Mouse (Mus musculus) hindbrain, embryonic 15.5 days (tissue): ENCODE measurements around the gene Tmub1. TPM values are rescaled to one million over a fixed set of nuclear protein-coding genes. Genes with fewer than 3 reads are reported as not detected.

Experiments used
- ATAC-seq: fragments of 200-750 bp; cut with Nextera tagmentation; 2 replicates; pipeline ENCODE4 v1.8.0; 2017; ENCODE audit warnings: low read depth, moderate number of reproducible peaks, moderate TSS enrichment; ENCODE audit not compliant: low FRiP score
- H3K27ac ChIP-seq: fragments of 300-500 bp; sonication (generic); replicated peaks from 2 replicates; pipeline ENCODE4 v1.5.1; 2015; ENCODE audit warnings: mild to moderate bottlenecking, inconsistent platforms
- H3K27me3 ChIP-seq: fragments of 300-500 bp; sonication (generic); 2 replicates; pipeline ENCODE4 v1.6.1; 2015; ENCODE audit warnings: control low read depth, inconsistent platforms
- H3K36me3 ChIP-seq: fragments of 300-500 bp; sonication (generic); 2 replicates; pipeline ENCODE4 v1.6.1; 2015; ENCODE audit warnings: control low read depth, inconsistent platforms
- H3K4me1 ChIP-seq: fragments of 300-500 bp; sonication (generic); replicated peaks from 2 replicates; pipeline ENCODE4 v1.6.1; 2015; ENCODE audit warnings: control low read depth, inconsistent platforms
- H3K4me2 ChIP-seq: fragments of 300-500 bp; sonication (generic); 2 replicates; pipeline ENCODE4 v1.6.1; 2015; ENCODE audit warnings: moderate library complexity, mild to moderate bottlenecking, inconsistent platforms
- H3K4me3 ChIP-seq: fragments of 300-500 bp; sonication (generic); 2 replicates; pipeline ENCODE4 v1.5.1; 2015; ENCODE audit warnings: mild to moderate bottlenecking, inconsistent platforms
- H3K9ac ChIP-seq: fragments of 300-500 bp; sonication (generic); 2 replicates; pipeline ENCODE4 v1.6.1; 2015; ENCODE audit warnings: inconsistent platforms
- H3K9me3 ChIP-seq: fragments of 300-500 bp; sonication (generic); 2 replicates; pipeline ENCODE4 v1.6.1; 2016; ENCODE audit warnings: control low read depth, inconsistent platforms
- WGBS: fragments of 180-500 bp; shearing (Covaris S2); methylation state at CpG from one replicate; pipeline ENCODE4 v1.1.7; 2015; 5-methylcytosine and 5-hydroxymethylcytosine counted together
- polyA plus RNA-seq: library from polyadenylated mRNA; unstranded; fragments of >200 nt; fragmentation: Nextera tagmentation; extraction: Ambion mirVana; gene quantifications from 2 replicates; pipeline ENCODE4 v1.2.1, GENCODE M21; 2015

Gene Tmub1
- polyA plus RNA-seq, 1 experiment from 2014 or later = 64.2 TPM

DNA sequence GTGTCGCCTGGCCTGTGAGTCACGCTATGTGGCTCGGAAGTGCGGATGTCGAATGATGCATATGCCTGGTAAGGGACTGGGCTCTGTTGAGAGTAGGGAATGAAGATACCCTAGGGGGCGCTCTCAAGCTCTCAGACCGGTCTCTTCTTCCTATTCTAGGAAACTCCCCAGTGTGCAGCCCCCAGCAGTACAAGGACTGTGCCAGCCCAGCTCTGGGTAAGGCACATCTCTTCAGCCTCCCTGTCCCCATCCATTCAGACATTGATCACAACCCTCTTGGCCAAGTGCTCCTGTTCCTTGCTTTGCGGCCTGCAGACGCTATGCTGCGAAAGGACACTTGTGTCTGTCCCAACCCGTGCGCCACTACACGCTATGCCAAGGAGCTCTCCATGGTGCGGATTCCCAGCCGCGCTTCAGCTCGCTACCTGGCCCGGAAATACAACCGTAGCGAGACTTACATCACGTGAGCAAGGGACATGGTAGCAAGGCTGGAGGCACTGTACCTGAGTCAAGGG is 31.4 kb downstream of the Tmub1 start:
- no peak overlapping the region for H3K9ac ChIP-seq

DNA sequence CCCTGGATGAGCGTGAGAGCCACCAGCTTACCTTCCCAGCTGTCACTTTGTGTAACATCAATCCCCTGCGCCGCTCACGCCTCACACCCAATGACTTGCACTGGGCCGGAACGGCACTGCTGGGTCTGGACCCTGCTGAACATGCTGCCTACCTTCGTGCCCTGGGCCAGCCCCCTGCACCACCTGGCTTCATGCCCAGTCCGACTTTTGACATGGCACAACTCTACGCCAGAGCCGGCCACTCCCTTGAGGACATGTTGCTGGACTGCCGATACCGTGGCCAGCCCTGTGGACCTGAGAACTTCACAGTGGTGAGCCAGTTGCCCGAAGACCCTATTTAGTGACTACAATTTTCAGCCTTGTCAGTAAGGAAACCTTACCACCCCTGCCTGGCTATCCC is 33.7 kb downstream of the Tmub1 start:
- no peaks in the 10 kb centered on the region for H3K27me3 ChIP-seq
- peaks cover 9% of the 10 kb centered on the region for H3K4me1 ChIP-seq
- no peak overlapping the region for H3K27ac ChIP-seq
- H3K9me3 ChIP-seq = no peaks in the 10 kb centered on the region
- 79% methylated on average over 13 of the region's 13 CpGs for WGBS
- H3K9ac ChIP-seq = no peak overlapping the region
- no peak for ATAC-seq
- 0 out of 2 replicates have a peak, but pooled peaks cover under 1% of the 10 kb centered on the region for H3K36me3 ChIP-seq
- H3K4me2 ChIP-seq = no peak overlapping the region
- no peak overlapping the region for H3K4me3 ChIP-seq

More for the DNA sequence above, 31.4 kb downstream of the Tmub1 start:
- ATAC-seq = peak; percentile 76
- Histone ChIP-seq H3K4me1 (peaks cover 9% of the 10 kb centered on the region), H3K9me3 (no peaks in the 10 kb centered on the region), H3K36me3 (peaks cover 11% of the 10 kb centered on the region), H3K27me3 (no peaks in the 10 kb centered on the region), H3K4me2 (peak overlapping the region; percentile 34), H3K4me3 (no peak overlapping the region), H3K27ac (0 out of 2 replicates have a peak overlapping the region, but pooled peaks have one; percentile 31)
- WGBS = 5% methylated on average over 21 of the region's 21 CpGs

DNA sequence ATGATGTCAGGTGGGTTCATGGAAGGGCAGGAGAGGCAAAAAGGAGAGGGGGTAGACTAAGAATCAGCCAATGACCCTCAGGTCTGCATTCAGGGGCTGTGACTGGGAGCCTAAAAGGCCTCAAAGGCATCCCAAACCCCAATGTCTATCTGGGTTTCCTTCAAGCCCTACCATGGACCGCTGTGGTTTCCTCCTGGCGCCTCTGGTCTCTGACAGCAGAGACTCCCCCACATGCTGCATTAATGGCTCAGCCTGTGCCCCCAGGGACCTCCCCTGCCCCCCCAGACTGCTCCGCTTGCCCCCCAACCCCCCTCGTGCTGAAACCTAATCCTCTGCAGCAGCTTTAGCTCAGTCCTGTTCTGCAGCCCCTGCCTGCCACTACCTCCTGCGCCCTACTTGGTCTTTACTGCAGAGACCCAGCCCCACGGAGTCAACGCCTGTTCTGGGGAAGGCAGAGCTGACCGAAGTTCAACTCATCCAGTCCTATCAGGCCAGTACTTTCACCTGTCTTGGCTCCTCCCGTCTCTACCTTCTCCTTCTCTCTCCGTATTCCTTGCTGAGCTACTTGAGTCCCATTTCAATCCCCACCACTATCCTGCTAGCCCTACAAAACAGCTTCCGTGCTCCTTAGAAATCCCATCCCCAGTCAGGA is 34.5 kb downstream of the Tmub1 start, which contains the start of gene Asic3:
Gene Asic3 (plus strand): TSS at position 351 of the 652 bp plus-strand sequence.
- no peak for ATAC-seq
- Histone ChIP-seq H3K27me3 (no peaks in the 10 kb centered on the region), H3K9me3 (no peaks in the 10 kb centered on the region), H3K9ac (no peak within 1 kb of the TSS), H3K36me3 (no peaks in the 10 kb centered on the region), H3K4me2 (no peak within 1 kb of the TSS), H3K4me3 (no peak within 1 kb of the TSS), H3K27ac (no peak within 1 kb of the TSS), H3K4me1 (peaks cover 9% of the 10 kb centered on the region)
- whole genome bisulfite sequencing = 50% methylated on average over 11 of the region's 11 CpGs

DNA sequence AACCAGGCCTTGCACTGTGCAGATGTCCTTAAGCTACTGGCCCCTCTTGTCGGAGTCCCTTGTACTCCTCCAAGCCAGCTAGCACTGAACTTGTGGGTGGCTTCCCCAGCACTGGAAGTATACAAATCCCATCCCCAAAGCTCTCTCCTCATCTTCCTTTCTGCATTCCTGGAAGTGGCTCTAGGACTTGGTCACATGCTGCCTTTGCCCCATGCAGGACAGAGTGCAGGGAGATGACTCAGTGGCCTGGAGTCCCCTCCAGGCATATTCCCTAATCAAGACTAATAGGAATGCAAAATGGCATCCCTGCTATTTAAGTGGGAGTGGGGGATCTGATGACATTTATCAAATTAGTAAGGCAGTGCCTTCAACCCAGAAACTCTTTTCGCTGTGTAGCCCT is 35.6 kb downstream of the Tmub1 start:
- Histone ChIP-seq H3K36me3 (no peaks in the 10 kb centered on the region), H3K9me3 (no peaks in the 10 kb centered on the region), H3K9ac (no peak overlapping the region), H3K4me1 (peaks cover 9% of the 10 kb centered on the region), H3K4me2 (no peak overlapping the region), H3K4me3 (no peak overlapping the region), H3K27ac (no peak overlapping the region), H3K27me3 (no peaks in the 10 kb centered on the region)
- no peak for ATAC-seq
- WGBS = 93% methylated on average over 2 of the region's 2 CpGs

DNA sequence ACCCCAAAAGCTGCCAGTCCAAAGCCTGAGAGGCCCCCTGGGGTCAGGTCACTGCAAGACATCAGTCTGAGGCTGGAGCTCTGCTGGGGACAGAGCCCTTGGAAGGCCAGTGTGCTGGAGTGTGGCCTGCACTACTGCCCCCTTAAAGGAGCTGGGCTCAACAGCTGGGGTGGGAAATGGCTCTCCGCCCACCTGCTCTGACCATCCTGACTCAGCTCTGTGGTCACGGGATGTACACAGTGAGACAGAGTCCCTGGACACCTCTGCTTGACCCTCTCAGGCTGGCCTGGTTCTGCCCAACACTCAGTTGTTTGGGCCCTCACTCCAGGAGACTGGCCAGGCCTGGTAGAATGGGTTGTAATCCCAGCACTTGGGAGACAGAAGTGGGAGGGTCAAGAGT is 38.2 kb downstream of the Tmub1 start:
- Histone ChIP-seq H3K27me3 (no peaks in the 10 kb centered on the region), H3K27ac (no peak overlapping the region), H3K36me3 (no peaks in the 10 kb centered on the region), H3K4me3 (no peak overlapping the region), H3K9me3 (no peaks in the 10 kb centered on the region), H3K4me2 (no peak overlapping the region), H3K9ac (no peak overlapping the region), H3K4me1 (no peaks in the 10 kb centered on the region; the same call in 1 of the 2 replicates)
- no peak for ATAC-seq
- WGBS = 76% methylated on average over 2 of the region's 2 CpGs

DNA sequence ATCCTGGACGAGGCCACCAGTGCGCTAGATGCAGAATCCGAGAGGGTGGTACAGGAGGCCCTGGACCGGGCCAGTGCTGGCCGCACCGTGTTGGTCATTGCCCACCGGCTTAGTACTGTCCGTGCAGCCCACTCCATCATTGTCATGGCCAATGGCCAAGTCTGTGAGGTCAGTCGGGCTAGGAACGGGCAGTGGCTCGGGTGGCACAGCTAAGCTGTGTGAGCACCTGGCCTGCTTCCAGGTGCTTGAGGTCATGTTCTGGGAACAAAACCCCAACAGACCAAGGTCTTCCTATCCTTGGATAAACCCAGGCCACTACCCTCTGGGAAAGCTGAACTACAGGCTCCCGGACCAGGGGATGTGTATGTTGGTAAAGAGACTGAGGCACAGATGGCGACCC is 39.0 kb downstream of the Tmub1 start:
- H3K9ac ChIP-seq = no peak overlapping the region
- no peaks in the 10 kb centered on the region; the same call in 1 of the 2 replicates for H3K36me3 ChIP-seq
- H3K9me3 ChIP-seq = no peaks in the 10 kb centered on the region
- no peak for ATAC-seq
- H3K27ac ChIP-seq = no peak overlapping the region
- H3K4me3 ChIP-seq = no peak overlapping the region
- no peaks in the 10 kb centered on the region; the same call in 1 of the 2 replicates for H3K4me1 ChIP-seq
- no peaks in the 10 kb centered on the region for H3K27me3 ChIP-seq
- H3K4me2 ChIP-seq = no peak overlapping the region
- WGBS = 93% methylated on average over 13 of the region's 13 CpGs

DNA sequence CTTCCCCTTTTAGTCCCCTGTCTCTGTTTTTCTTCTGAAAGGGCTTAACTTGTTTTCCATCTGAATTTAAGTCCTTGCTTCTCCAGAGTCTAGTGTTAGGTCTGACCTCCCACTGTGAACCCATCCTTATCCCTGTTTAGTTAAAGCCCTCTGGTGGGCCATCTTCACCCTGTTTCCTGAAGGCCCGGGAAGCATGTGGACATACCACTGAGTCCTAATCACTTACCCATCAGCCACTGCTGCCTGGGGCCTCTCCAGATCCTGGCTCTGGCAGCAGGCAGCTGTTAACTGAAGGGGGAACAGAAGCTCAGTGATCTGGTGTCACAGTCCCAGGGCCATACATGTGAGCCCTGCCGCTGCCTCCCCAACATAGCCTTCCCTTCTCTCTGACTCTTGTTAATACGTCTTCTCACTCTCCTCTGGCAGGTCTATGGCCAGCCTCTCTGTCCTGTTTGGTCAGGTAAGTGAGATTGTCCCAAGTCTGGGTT is 42.2 kb downstream of the Tmub1 start:
- Histone ChIP-seq H3K36me3 (no peaks in the 10 kb centered on the region; the same call in 1 of the 2 replicates), H3K4me3 (no peak overlapping the region), H3K4me1 (no peaks in the 10 kb centered on the region; the same call in 1 of the 2 replicates), H3K9ac (no peak overlapping the region), H3K27ac (no peak overlapping the region), H3K4me2 (no peak overlapping the region), H3K9me3 (no peaks in the 10 kb centered on the region), H3K27me3 (no peaks in the 10 kb centered on the region)
- ATAC-seq = no peak
- WGBS = 76% methylated on average over 3 of the region's 3 CpGs

DNA sequence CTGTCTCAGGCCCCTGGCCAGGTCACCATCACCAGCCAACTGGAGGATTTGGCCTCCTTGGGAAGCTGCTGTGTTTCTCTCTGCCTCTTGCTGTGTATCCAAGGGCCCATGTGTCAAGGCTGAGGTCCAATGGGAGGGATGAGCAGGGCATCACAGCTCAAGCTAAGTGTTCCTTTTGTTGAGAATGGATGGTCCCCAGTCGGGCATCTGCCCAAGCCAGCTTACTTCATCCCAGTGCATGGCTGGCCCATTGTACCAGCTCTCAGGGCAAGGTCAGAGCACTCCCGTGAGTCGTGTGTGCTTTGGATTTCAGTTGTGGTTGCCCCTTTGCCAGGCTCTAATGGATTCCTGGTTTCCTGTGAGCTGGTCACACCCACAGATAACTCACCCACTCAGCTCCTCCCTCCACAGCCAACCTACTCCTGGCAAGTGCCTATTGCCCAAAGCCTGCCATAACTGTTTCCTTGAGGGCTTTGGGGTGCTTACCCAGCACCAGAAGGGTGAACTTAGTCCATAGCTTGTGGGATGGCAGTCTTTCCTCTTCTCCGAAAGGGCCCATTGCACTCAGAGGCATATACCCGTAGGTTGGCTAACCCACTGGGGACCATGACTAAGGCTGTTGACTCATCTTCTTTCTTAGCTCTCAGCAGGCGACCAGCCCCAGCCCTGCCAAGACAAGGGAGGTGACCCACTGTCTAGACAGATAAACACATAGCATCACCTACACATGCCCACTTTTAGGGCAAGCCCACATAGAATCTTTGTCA is 42.9 kb downstream of the Tmub1 start:
- Histone ChIP-seq H3K9ac (no peak overlapping the region), H3K9me3 (no peaks in the 10 kb centered on the region), H3K4me3 (no peak overlapping the region), H3K27me3 (no peaks in the 10 kb centered on the region), H3K36me3 (no peaks in the 10 kb centered on the region; the same call in 1 of the 2 replicates), H3K27ac (no peak overlapping the region), H3K4me2 (no peak overlapping the region), H3K4me1 (no peaks in the 10 kb centered on the region; the same call in 1 of the 2 replicates)
- ATAC-seq = no peak
- WGBS = 86% methylated on average over 6 of the region's 6 CpGs

DNA sequence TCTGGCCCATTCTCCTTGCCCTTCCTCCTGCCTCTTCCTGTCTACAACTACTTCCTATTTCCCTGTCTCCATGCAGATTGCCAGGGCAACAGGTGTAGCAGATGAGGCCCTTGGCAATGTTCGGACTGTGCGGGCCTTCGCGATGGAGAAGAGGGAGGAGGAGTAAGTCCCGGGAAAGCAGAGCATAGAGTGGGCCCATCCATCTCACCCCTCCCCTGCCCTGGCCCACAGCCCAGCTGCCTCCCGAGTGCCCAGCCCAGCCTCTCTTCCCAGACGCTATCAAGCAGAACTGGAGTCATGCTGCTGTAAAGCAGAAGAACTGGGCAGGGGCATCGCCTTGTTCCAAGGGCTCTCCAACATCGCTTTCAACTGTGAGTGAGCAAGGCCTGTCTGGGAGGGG is 45.7 kb downstream of the Tmub1 start:
- H3K4me1 ChIP-seq = no peaks in the 10 kb centered on the region
- H3K27ac ChIP-seq = no peak overlapping the region
- no peak overlapping the region for H3K4me3 ChIP-seq
- H3K9ac ChIP-seq = no peak overlapping the region
- H3K36me3 ChIP-seq = no peaks in the 10 kb centered on the region; the same call in 1 of the 2 replicates
- H3K27me3 ChIP-seq = no peaks in the 10 kb centered on the region
- H3K9me3 ChIP-seq = no peaks in the 10 kb centered on the region
- no peak overlapping the region for H3K4me2 ChIP-seq
- ATAC-seq = peak; percentile 53; the same call in 1 of the 2 replicates
- WGBS = 48% methylated on average over 9 of the region's 9 CpGs

DNA sequence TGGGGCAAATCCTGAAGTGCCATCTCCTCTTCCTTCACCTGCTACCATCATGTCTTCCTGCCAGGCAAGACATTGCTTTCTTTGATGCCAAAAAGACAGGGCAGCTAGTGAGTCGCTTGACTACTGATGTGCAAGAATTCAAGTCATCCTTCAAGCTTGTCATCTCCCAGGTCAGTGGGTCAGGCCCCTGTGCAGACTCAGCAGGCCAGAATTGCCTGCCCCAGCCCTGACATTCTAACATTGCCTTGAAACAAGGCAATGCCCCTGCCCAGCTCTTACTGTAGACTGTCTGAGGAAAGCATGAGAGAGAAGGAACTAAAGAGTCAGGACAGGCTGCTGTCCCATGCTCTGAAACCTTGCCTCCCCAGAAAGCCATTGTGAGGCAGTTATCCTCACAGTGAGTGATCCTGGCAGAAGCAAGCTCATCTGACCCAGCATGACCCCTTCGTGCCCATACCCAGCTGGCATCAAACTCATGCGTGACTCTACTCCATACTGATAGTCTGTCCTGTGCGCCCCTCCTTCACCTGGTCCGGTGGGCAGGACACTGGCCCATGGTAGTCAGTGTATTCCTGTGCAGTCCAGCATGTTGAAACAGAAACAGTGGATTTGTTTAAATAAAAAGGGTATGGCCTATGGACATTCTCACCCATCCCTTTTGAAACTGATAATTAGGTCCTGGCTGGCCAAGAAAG is 46.6 kb downstream of the Tmub1 start:
- WGBS = 90% methylated on average over 5 of the region's 5 CpGs
- Histone ChIP-seq H3K27me3 (no peaks in the 10 kb centered on the region), H3K36me3 (no peaks in the 10 kb centered on the region; the same call in 1 of the 2 replicates), H3K4me1 (no peaks in the 10 kb centered on the region), H3K4me2 (no peak overlapping the region), H3K9me3 (no peaks in the 10 kb centered on the region), H3K27ac (no peak overlapping the region), H3K9ac (no peak overlapping the region), H3K4me3 (no peak overlapping the region)
- ATAC-seq = no peak

DNA sequence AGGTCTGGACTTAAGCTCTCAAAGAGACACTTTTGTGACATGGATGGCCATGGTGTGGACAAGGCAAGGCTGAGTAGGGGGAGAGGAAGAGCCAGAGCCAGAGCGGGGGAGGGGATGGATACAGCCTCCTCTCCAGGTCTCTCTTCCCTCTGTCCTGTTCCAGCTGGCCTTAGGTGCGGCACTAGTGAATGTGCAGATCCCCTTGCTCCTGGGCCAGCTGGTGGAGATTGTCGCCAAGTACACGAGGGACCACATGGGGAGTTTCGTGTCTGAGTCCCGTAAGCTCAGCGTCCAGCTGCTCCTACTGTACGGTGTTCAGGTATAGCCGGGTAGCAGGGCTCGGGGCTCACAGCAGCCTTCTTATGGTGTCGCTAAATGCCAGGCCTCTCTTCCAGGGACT is 47.3 kb downstream of the Tmub1 start:
- no peak for ATAC-seq
- WGBS = 85% methylated on average over 11 of the region's 11 CpGs
- no peaks in the 10 kb centered on the region for H3K27me3 ChIP-seq
- H3K4me2 ChIP-seq = no peak overlapping the region
- H3K36me3 ChIP-seq = no peaks in the 10 kb centered on the region; the same call in 1 of the 2 replicates
- H3K9ac ChIP-seq = no peak overlapping the region
- H3K27ac ChIP-seq = no peak overlapping the region
- H3K9me3 ChIP-seq = no peaks in the 10 kb centered on the region
- no peak overlapping the region for H3K4me3 ChIP-seq
- H3K4me1 ChIP-seq = peaks cover under 1% of the 10 kb centered on the region; the same call in 1 of the 2 replicates
